Mouse (Mus musculus) MEL (cell line): ENCODE measurements around the gene Ankrd44.

Source experiments
- CTCF ChIP-seq, 3 experiments: IDR thresholded peaks in 2 of 3; conservative IDR thresholded peaks in 1 of 3; 2 replicates each; pipeline ENCODE4 v1.5.1; 2011 to 2012; ENCODE audit warnings: low read length in 3 of 3, low read depth in 2 of 3, mild to moderate bottlenecking in 2 of 3, improper control_type of control experiment in 1 of 3, inconsistent platforms in 1 of 3, mixed read lengths in 1 of 3, moderate library complexity in 1 of 3; ENCODE audit not compliant: control insufficient read depth in 1 of 3, insufficient read depth in 1 of 3, poor library complexity in 1 of 3, severe bottlenecking in 1 of 3
- E2F4 ChIP-seq: IDR thresholded peaks from 2 replicates; pipeline ENCODE4 v1.6.1; 2011; ENCODE audit warnings: low read depth, low read length, improper control_type of control experiment, borderline replicate concordance
- ELF1 ChIP-seq: IDR thresholded peaks from 2 replicates; pipeline ENCODE4 v1.6.1; 2014; ENCODE audit warnings: low read depth, mild to moderate bottlenecking, inconsistent platforms, low read length, improper control_type of control experiment, moderate library complexity
- MXI1 ChIP-seq: IDR thresholded peaks from 2 replicates; pipeline ENCODE4 v1.6.1; 2011; ENCODE audit warnings: mild to moderate bottlenecking, low read depth, low read length, improper control_type of control experiment
- POLR2A ChIP-seq, 2 experiments: IDR thresholded peaks; 2 replicates each; pipeline ENCODE4 v1.6.1; 2011 to 2012; ENCODE audit warnings: low read length in 2 of 2, mild to moderate bottlenecking in 2 of 2, control low read depth in 1 of 2, improper control_type of control experiment in 1 of 2, low read depth in 1 of 2, moderate library complexity in 1 of 2; ENCODE audit not compliant: control insufficient read depth in 1 of 2, insufficient read depth in 1 of 2, poor library complexity in 1 of 2
- POLR2AphosphoS5 ChIP-seq: IDR thresholded peaks from 2 replicates; pipeline ENCODE4 v1.6.1; 2012; ENCODE audit warnings: low read depth, borderline replicate concordance, mild to moderate bottlenecking, inconsistent platforms, low read length, moderate library complexity, mixed read lengths
- TCF12 ChIP-seq: IDR thresholded peaks from 2 replicates; pipeline ENCODE4 v1.6.1; 2014; ENCODE audit warnings: low read depth, mild to moderate bottlenecking, inconsistent platforms, low read length, improper control_type of control experiment, moderate library complexity

GRCm38 (mm10) chr1:54826426-54826986 is 99.7 kb downstream of the Ankrd44 start:
- TF ChIP-seq MXI1 (no peak), POLR2A (IDR thresholded peaks at IDR 0.05; ENCODE audit: control insufficient read depth in 1 of 2, insufficient read depth in 1 of 2, low read depth in 1 of 2, low read length in 2 of 2, poor library complexity in 1 of 2) (no peak), POLR2AphosphoS5 (no peak), ELF1 (no peak), CTCF (IDR thresholded peaks at IDR 0.05 in 2 of 3, conservative IDR thresholded peaks at IDR 0.05 in 1 of 3; ENCODE audit: control insufficient read depth in 1 of 3, insufficient read depth in 1 of 3, low read depth in 2 of 3, low read length in 3 of 3, poor library complexity in 1 of 3, severe bottlenecking in 1 of 3) (no peak), E2F4 (no peak), TCF12 (no peak)
